Mouse (Mus musculus): ENCODE results near the gene Mgll. TPM values are rescaled to one million over a fixed set of nuclear protein-coding genes. Genes with fewer than 3 reads are reported as not detected.

Mgll gene
- polyA plus RNA-seq, 1 experiment = 0.20 TPM

DNA sequence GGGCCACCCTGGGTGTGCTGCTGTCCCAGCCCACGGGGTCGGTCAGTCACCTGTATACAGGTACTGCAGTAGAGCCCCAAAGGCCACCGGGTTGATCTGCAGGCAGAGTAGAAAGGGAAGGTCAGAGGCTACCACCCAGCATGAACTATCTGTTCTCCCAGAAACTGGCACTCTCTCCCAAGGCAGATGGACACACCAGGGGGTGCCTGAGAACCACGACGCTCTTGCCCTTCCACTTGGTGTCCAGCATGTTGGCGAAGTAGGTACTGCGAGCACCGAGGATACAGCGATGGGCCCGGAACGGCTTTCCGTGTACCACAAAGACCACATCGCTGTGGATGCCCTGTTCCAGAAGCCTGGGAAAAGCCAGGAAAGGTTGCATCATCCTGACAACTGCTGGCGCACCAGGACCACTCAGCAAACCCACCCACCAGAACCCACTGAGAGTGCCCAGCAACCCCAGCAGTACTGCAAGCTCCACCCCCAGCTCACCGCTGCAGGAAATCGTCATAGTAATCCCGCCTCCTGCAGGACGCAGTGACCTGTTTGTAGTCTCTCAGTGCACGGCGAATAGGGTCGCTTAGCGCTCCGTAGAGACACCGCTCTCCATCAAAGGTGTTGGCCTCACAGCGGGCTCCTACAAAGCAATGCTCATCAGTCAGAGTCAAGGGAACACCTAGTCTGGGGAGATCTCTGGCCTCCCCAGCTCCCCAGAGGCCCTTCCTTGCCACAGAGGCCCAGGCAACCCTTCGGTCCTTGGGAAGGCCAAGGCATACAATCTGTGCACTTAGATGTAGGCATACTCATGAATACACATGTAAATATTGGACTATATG is 115.1 kb downstream of the Mgll start:
- no peak overlapping the region for H3K27ac ChIP-seq (ENCODE audit: insufficient read depth, low read depth, low read length)
- peaks cover 30% of the 10 kb centered on the region for H3K4me1 ChIP-seq (ENCODE audit: control insufficient read depth, insufficient read depth, low read length)
- no peak for TF ChIP-seq POLR2A (IDR thresholded peaks at IDR 0.05; ENCODE audit: borderline replicate concordance, low read depth, low read length)
- no peak for TF ChIP-seq CTCF (IDR thresholded peaks at IDR 0.05; ENCODE audit: low read depth, low read length)
- no peak overlapping the region for H3K4me3 ChIP-seq (ENCODE audit: insufficient read depth, low read length)

DNA sequence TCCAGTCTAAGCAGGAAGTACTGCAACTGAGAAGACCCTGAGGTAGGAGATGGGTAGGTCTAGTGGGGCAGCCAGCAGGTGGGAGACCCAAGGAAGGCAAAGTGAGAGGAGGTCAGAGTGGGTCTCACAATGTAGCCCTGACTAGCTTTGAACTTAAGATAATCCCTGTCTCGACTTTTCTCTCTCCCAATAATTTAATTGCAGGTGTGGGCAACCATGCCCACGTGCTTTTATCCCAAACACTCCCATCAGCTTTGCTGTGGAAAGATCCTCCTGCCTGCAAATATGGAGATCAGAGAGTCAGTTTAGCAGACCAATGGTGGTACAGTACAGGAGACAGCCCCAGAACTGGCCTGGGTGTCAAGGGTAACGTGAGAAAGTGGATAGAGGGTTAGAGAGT is 116.0 kb downstream of the Mgll start:
- TF ChIP-seq CTCF (IDR thresholded peaks at IDR 0.05; ENCODE audit: low read depth, low read length) (no peak), POLR2A (IDR thresholded peaks at IDR 0.05; ENCODE audit: borderline replicate concordance, low read depth, low read length) (no peak)
- H3K27ac ChIP-seq (ENCODE audit: insufficient read depth, low read depth, low read length) = no peak overlapping the region
- peak overlapping the region; percentile 72 for H3K4me3 ChIP-seq (ENCODE audit: insufficient read depth, low read length)
- peaks cover 28% of the 10 kb centered on the region for H3K4me1 ChIP-seq (ENCODE audit: control insufficient read depth, insufficient read depth, low read length)

DNA sequence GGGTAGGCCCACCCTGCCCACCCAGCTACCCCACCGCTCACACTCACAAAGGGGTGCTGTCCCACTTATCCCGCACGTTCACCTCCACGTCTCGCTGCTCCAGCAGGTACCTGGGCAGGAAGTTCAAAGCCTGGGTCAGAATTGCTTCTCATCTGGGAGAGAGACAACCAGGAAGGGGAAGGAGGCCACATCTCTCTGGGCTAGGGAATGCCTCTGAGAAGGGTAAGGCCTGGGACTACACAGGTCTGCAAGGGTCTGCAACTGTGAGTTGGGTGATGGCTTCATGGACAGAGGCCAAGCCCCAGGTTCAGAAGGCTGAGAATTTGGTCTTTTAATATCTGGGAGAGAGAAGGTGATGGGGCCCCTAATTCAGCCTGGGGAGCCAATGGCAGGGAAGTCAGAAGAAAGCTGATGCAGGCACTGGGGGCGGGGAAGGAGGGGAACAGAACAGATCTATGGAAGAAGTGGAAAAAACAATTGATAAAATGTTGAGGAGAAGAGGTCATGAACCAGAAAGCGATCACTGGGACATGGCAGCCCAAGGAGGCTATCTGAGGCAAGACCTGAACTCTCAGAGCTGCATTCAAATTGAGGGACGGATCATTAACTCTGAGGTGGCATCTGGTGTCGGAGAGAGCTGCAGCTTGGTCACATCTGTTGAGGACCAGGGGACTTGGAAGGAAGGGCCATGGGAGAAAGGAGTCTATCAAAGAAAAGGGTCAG is 116.7 kb downstream of the Mgll start:
- Histone ChIP-seq H3K27ac (ENCODE audit: insufficient read depth, low read depth, low read length) (peak overlapping the region; percentile 59), H3K4me1 (ENCODE audit: control insufficient read depth, insufficient read depth, low read length) (peaks cover 26% of the 10 kb centered on the region), H3K4me3 (ENCODE audit: insufficient read depth, low read length) (peak overlapping the region; percentile 72)
- TF ChIP-seq POLR2A (IDR thresholded peaks at IDR 0.05; ENCODE audit: borderline replicate concordance, low read depth, low read length) (no peak), CTCF (IDR thresholded peaks at IDR 0.05; ENCODE audit: low read depth, low read length) (no peak)

DNA sequence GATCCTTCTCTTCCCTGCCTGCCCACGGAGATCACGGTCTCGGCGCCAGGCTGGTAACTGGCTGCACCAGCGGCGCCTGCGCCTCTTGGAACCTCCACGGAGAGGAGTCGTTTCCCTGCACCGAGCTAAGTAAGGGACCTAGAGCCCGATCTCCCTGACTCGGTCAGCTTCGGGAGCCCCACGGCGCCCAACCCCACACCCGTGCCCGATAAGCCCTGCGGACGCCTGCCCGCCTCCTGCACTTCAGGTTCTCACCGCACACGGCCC is 117.2 kb downstream of the Mgll start:
- peak overlapping the region; percentile 59 for H3K27ac ChIP-seq (ENCODE audit: insufficient read depth, low read depth, low read length)
- peaks cover 26% of the 10 kb centered on the region for H3K4me1 ChIP-seq (ENCODE audit: control insufficient read depth, insufficient read depth, low read length)
- TF ChIP-seq CTCF (IDR thresholded peaks at IDR 0.05; ENCODE audit: low read depth, low read length) = no peak
- H3K4me3 ChIP-seq (ENCODE audit: insufficient read depth, low read length) = peak overlapping the region; percentile 72

DNA sequence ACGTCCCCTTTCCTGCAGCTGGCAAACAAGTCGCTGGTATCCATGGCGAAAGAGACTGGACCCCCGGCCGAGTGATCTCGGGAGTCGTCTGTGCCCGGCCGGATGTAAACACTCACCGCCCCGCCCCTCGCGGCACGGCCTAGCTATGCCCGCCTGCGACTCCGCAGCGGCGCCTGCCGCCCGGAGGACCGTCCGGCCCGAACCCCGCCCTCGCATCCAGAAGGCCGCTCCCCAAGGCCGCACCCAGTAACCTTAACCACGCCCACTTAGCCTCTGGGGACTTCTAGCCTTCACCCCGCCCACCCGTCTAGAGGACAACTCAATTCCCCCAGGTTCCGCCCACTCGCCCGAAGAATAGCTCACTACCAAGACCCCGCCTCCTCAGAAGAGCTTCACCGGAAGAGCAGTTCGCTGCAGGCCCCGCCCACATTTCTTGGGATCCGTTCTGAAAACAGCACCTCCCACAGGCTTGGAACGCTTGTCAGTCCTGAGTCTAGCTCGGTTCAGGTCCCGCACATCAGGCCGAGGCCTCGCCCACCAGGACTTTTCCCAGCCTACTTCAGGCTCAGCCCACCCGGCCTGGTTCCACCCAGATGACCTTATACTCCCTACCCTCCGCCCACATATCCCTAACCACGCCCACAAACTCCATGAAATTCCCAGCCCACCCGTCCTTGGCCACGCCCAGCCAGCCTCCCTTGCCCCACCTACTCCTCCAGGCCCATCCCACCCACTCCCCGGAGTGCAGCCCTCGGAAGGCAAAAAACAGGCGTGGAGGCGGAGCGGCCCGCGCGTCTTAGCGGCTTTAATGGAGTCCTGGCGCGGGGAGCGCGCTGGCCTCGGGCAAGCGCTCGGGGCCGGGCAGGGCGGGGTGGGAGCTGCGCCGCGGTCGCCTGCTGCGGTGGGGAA is 117.8 kb downstream of the Mgll start, which contains the start of gene Abtb1:
Gene Abtb1, minus strand, starts transcription at position 204 of the 909 bp plus-strand sequence.
- peak within 1 kb of the TSS; percentile 72 for H3K4me3 ChIP-seq (ENCODE audit: insufficient read depth, low read length)
- peaks cover 23% of the 10 kb centered on the region for H3K4me1 ChIP-seq (ENCODE audit: control insufficient read depth, insufficient read depth, low read length)
- no peak for TF ChIP-seq POLR2A (IDR thresholded peaks at IDR 0.05; ENCODE audit: borderline replicate concordance, low read depth, low read length)
- no peak for TF ChIP-seq CTCF (IDR thresholded peaks at IDR 0.05; ENCODE audit: low read depth, low read length)
- peak within 1 kb of the TSS; percentile 69 for H3K27ac ChIP-seq (ENCODE audit: insufficient read depth, low read depth, low read length)

DNA sequence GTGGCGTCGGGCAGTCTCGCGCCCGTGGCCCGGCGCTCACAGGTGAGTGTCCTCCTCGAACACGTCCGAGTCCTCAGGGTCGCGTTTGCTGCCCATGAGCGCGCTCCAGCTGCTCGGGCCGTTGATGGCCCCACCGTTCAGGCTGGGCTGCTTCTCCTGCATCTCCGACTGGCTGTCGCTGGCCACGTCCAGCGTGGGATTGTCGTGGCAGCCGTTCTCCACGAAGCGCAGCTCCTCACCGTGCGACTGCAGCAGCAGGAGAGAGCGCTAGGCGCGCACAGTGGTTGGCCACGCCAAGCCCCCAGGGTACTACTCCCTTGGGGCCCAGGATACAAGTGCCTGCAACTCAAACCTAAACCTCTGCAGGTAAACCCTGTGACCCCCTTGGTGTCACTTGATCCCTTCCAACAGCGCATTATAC is 118.5 kb downstream of the Mgll start:
- no peak for TF ChIP-seq CTCF (IDR thresholded peaks at IDR 0.05; ENCODE audit: low read depth, low read length)
- no peak for TF ChIP-seq POLR2A (IDR thresholded peaks at IDR 0.05; ENCODE audit: borderline replicate concordance, low read depth, low read length)
- Histone ChIP-seq H3K4me1 (ENCODE audit: control insufficient read depth, insufficient read depth, low read length) (peaks cover 16% of the 10 kb centered on the region), H3K4me3 (ENCODE audit: insufficient read depth, low read length) (peak overlapping the region; percentile 72), H3K27ac (ENCODE audit: insufficient read depth, low read depth, low read length) (no peak overlapping the region)

DNA sequence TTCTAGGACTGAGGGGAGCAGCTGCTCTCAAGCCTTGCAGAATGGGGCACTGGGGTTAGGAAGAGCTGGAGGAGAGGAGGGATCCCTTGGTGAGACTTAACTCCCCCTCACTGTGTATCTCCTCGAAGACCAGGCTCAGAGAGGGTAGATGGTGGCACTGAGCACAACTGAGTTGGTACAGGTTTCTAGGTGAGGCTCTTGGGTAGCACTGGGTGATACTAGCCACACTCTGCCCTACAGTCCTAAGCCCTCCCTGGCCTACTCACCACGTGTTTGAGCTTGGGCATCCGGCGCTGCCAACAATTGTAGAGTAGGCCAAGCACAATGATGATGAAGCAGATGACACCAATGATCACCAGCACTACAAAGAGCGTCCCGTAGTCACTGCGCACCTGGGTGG is 119.0 kb downstream of the Mgll start:
- no peak overlapping the region for H3K27ac ChIP-seq (ENCODE audit: insufficient read depth, low read depth, low read length)
- H3K4me3 ChIP-seq (ENCODE audit: insufficient read depth, low read length) = peak overlapping the region; percentile 72; the same call in 1 of the 2 replicates
- TF ChIP-seq POLR2A (IDR thresholded peaks at IDR 0.05; ENCODE audit: borderline replicate concordance, low read depth, low read length) = no peak
- TF ChIP-seq CTCF (IDR thresholded peaks at IDR 0.05; ENCODE audit: low read depth, low read length) = no peak
- peaks cover 13% of the 10 kb centered on the region for H3K4me1 ChIP-seq (ENCODE audit: control insufficient read depth, insufficient read depth, low read length)

DNA sequence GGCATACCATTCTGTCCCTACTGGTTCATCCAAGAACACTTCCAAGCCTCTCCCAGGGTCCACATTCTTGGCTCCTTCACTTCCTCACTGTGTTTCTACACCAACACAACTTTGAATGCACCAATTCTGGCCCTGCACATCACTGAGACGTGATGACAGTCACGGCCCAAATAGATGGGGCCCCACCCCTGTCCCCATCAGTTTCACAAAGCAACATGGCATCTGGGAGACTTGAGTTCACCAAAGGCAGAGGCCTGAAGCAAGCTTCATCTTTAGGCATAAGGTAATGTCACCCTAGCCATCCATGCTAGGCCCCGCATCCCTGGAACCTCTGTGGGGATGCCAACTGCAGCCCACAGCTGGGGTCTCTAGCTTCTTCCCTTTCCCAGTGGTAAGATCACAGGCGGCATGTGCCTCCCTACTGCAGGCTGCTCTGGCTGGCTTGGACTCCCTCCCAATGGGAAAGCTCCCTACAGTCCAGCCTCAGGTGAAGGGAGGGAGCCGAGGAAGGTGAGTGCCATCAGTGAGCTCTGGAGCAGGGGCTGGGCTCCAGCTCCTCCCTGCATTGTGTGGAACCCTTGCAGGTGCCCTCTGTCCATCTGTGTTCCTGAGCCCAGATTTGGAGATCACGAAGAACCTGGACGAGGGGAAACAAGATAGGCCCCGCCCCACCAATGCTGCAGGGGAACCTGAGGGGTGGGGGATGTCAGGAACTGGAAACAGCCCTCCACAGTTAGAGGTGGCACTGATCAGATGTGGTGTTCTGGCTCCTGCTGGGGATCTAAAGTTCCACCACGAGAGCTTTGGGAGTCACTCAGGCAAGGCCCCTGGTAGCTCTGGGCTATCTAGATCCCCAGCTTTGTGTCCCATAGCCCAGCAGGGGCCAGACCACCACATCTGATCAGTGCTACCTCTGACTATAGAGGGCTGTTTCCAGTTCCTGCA is 119.8 kb downstream of the Mgll start:
- H3K4me1 ChIP-seq (ENCODE audit: control insufficient read depth, insufficient read depth, low read length) = peaks cover 13% of the 10 kb centered on the region
- TF ChIP-seq CTCF (IDR thresholded peaks at IDR 0.05; ENCODE audit: low read depth, low read length) = no peak
- no peak for TF ChIP-seq POLR2A (IDR thresholded peaks at IDR 0.05; ENCODE audit: borderline replicate concordance, low read depth, low read length)
- H3K27ac ChIP-seq (ENCODE audit: insufficient read depth, low read depth, low read length) = no peak overlapping the region
- H3K4me3 ChIP-seq (ENCODE audit: insufficient read depth, low read length) = no peak overlapping the region

Data from bone marrow macrophage, adult 2 months (primary cell).